Mouse (Mus musculus) cerebellum, postnatal 14 days (tissue): ENCODE results near the gene AC131692.1.
"Not testable (repeated sequence)": the region's sequence is repeated elsewhere in the genome, so short reads cannot be mapped to it uniquely, and the experiment has no call there.

Source experiments
- DNase-seq, 2 experiments: peaks; one replicate each; pipeline ENCODE4 v3.0.0; 2021; ENCODE audit warnings: mixed read lengths in 2 of 2

AC131692.1 gene

DNA sequence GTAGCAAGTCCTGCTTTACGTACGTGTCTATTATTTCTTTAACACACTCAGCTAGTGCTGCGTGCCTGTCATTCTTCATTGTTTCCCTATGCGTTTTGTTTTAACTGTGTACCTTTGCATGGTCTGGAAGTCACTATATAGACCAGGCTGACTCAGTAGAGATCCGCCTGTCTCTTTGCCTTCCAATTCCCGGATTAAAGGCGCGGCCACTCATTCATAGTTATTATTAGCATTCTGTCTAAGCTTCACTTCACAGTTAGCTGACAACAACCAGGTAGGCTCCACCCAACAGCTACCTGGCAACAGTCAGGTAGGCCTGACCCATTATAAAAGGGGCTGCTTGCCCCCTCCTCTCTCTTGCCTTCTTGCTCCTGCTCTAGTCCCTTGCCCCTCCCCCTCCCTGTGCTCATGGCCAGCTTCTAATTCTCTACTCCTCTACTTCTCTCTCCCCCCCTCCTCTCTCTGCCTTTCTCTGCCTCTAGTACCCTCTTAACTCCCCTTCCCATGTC lies 24.5 kb downstream of the AC131692.1 start:
- DNase-seq, result peak; percentile 45 to 63

DNA sequence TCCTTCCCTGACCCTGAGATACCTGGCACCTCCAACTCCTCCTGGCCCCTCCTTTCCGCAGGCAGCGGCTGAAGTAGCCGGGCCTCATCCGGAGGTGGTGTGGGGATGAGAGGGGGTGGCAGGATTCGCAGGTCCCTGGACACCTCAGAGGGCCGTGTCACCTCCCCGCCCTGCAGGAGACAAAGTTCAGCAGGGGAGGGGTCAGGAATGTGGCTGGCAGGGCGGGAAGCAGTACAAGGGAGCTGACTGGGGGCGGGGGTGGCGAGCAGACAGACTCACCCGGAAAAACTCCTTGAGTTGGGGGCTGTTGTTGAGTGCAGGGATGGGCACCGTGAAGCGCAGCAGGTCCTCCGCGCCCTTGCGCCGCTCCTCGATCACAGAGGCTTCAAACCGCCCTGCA lies 27.5 kb downstream of the AC131692.1 start:
- DNase-seq, result no peak

DNA sequence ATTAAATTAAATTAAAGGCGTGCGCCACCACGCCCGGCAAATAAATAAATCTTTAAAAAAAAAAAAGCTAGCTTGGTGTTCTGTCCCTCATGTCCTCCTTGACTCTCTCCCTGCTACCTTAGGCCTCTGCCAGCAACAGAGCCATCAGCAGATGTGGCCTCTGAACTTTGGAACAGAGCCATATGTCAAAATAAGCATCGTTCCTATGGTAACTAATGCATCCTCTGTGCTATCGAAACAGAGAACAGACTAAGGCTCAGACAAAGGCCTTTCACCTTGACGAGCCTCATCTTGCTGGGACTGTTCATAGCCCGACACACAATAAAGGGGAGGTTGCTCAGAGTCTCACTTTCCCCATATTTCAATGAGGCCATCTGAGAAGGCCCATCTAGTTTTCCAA lies 29.1 kb downstream of the AC131692.1 start:
- DNase-seq, result peak in 1 of 2 experiments; percentile 38

DNA sequence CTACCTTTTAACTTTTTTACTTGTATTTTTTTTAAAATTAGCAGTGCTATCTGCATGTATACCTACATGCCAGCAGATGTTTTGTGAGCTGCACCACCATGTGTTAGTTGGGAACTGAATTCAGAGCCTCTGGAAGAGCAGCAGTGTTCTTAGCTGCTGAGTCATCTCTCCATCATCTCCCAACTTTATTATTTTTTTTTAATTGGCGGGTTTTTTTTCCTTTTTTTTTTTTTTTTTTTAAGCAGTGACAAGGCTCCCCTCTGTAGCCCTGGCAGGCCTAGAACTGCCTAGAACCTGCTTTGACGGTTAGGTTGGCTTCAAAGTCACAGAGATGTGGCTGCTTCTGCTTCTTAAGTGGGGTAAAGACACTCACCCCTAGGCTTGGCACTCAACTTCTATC lies 30.7 kb downstream of the AC131692.1 start:
- no peak for DNase-seq

DNA sequence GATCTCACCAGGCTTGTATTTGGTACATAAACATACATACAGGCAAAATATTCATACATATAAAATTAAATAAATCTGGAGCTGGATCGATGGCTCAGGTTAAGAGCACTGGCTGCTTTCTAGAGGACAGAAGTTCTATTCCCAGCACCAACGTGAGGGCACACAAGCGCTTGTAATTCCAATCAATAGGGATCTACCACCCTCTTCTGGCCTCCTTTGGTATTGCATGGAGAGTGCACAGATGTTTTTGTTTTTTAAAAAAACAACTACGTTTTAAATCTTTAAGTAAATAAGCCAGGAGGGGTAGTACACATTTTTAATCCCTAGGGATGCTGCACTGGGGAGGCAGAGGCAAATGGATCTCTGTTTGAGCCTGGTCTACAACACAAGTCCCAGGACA lies 32.1 kb downstream of the AC131692.1 start:
- peak; percentile 68 to 82 for DNase-seq

DNA sequence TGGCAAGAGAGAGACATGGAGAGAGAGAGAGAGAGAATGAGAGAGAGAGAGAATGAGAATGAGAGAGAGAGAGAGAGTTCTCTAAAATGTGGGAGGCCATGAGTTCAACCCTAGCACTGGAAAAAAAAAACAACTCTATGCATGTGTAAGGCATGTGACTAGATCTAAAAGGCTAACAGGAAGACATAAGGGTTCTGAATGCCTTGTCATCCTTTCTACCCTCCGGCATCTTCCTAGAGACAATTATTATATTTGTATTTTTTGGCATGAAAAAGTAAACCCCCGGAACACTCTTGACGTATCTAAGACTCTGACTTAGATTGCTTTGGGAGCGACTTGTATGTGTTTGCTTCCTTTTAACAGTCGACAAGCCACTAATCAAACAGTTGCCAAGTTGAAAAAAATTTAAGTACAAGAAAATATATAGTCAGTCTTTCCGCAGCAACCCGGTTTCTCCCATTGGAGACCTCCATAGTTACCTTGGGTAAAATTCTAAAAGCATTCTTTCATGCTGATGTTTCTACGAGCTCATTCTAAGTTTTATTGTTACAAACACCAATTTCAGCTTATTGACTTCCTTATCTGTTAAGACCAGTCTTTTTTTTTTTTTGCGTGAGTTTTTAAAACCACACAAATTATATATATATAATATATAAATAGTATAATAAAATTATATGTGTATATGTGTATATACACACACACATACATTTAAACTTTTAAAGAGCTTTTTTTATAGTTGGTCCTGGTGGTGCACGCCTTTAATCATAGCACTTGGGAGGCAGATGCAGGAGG lies 32.8 kb downstream of the AC131692.1 start:
- no peak for DNase-seq

- peak; percentile 97 to 98 for DNase-seq
These were observed 33.6 kb downstream of the AC131692.1 start, which contains the start of gene Snx15 for GRCm38 (mm10) chr19:6127760-6128341. TSS of gene Snx15 (minus strand) at chr19:6128304.

DNA sequence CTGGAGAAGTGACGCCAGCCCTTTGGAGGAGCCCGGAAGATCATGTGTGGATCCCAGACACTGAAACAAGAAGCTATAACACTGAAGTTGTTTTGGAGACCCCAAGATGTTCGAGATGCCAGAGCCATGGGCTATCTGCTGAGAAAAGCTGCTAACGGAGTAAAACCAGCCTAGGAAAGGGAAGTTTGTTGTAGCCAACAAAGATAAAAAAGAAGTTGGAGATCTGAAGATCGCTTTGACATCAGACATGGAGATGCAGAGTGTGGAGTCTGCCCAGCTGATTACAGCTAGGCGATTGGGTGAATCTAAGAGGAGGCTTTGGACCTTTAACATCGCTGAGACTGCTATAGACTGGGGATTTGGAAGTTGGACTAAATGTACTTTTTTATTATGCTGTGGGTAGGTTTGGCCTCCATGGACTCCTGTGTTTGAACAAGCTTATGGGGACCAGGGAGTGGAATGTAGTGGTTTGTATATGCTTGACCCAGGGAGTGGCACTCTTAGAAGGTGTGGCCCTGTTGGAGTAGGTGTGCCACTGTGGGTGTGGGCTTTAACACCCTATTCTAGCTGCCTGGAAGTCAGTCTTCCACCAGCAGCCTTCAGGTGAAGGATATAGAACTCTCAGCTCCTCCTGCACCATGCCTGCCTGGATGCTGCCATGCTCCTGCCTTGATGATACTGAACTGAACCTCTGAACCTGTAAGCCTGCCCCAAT lies 36.4 kb downstream of the AC131692.1 start:
- not testable (repeated sequence) for DNase-seq

- no peak for DNase-seq
These were observed 38.1 kb downstream of the AC131692.1 start for GRCm38 (mm10) chr19:6132171-6132827.

DNA sequence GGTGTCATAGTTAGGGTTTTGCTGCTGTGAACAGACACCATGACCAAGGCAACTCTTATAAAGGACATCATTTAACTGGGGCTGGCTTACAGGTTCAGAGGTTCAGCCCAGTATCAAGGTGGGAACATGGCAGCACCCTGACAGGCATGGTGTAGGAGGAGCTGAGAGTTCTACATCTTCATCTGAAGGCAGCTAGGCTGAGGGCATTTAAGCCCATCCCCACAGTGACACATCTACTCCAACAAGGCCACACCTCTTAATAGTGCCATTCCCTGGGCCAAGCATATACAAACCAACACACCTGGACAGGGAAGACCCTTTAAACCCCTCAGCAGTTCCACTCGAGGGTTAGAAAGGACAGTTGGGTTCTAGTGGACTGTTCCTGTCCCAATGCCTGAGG lies 39.0 kb downstream of the AC131692.1 start:
- DNase-seq, result not testable (repeated sequence)

GRCm38 (mm10) chr19:6136397-6136796 lies 42.2 kb downstream of the AC131692.1 start:
- DNase-seq, result no peak

- DNase-seq, result peak; percentile 52 to 64
These were observed 45.5 kb downstream of the AC131692.1 start for GRCm38 (mm10) chr19:6139701-6140100.

DNA sequence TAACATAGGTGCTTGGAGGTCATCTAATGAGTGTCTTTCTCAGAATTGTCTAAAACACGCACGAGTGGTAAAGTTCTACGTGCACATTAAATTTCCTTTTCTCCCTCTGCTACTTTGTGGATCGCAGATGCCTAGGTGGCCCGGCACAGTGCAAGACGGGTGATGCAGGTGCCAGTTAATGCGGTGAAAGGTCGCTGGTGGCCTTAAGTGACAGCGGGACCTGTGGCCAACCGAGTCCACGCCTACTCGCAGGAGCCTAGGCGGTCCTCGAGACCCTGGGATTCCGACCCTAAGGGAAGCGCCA lies 46.1 kb downstream of the AC131692.1 start:
- no peak for DNase-seq

GRCm38 (mm10) chr19:6140678-6141393 lies 46.6 kb downstream of the AC131692.1 start, which contains the start of gene Batf2:
TSS of gene Batf2 (plus strand) at chr19:6140983.
- peak; percentile 95 for DNase-seq

DNA sequence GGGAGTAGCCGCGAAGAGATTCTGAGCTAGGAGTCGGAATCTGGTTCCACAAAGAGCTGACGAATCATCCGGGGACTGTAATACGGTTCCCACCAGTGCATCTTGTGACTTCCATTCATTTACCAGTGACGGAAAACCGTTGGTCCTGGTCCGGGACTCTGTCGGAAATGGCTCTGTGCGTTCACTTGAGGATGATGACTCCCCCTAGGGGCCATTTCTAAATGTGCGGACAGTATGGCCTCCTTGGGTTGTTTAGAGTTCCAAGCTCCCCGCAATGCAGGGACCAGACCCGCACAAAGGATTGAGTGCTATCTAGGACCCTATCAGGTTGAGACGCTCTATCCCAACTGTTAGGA lies 47.2 kb downstream of the AC131692.1 start, which contains the start of gene Arl2:
Arl2 (minus strand) TSS at position 155 of the 356 bp plus-strand sequence.
- DNase-seq, result peak; percentile 90 to 91

GRCm38 (mm10) chr19:6144842-6145241 lies 50.6 kb downstream of the AC131692.1 start:
- DNase-seq, result no peak
